In genomic region chr7:139273397-139273719, GRCm38 (mm10) we compare ENCODE assay signal across 8 mouse cellular contexts. TPM values are rescaled to one million over a fixed set of nuclear protein-coding genes. Genes with fewer than 3 reads are reported as not detected.
DNase-seq lines count a peak whose midpoint lies in the region; ATAC-seq lines count a peak whose summit lies in the region.

No protein-coding gene starts in this region.

- H3K4me2 ChIP-seq in heart, embryonic 14.5 days (ENCODE audit: low read length) = peak overlapping the region; percentile 38

- WGBS in heart, embryonic 14.5 days = 0% methylated on average over 2 of the region's 2 CpGs

- DNase-seq in CD4-positive, CD25-positive, alpha-beta regulatory T cell, adult 2 months (ENCODE audit: low read depth, low spot score) = peak; percentile 25
- DNase-seq in adrenal gland, postnatal 14 days = peak; percentile 76
- peak; percentile 71 to 76 for DNase-seq in kidney, postnatal 36 days
- no peak for DNase-seq in left cerebral cortex, postnatal 4 days
- no peak for DNase-seq in cerebellum, postnatal 10 days

- peak overlapping the region; percentile 63 for H3K9ac ChIP-seq in heart, embryonic 14.5 days (ENCODE audit: low read length)

- H3K4me3 ChIP-seq in heart, embryonic 14.5 days (ENCODE audit: control insufficient read depth in 1 of 2, insufficient read depth in 1 of 2, low read depth in 1 of 2, low read length in 2 of 2) = no peak overlapping the region

- ATAC-seq in heart, embryonic 14.5 days (ENCODE audit: insufficient number of reproducible peaks, insufficient read depth, low FRiP score, low read depth) = peak; percentile 82
- ATAC-seq in megakaryocyte progenitor cell, adult 5-6 weeks (replicated peaks; ENCODE audit: poor library complexity) = peak; percentile 80
- no peak for ATAC-seq in erythroblast, adult 5-6 weeks (replicated peaks; ENCODE audit: low FRiP score, poor library complexity, severe bottlenecking)

- no peaks in the 10 kb centered on the region for H3K9me3 ChIP-seq in heart, embryonic 14.5 days (ENCODE audit: control insufficient read depth, low read length)

- no peaks in the 10 kb centered on the region for H3K27me3 ChIP-seq in heart, embryonic 14.5 days (ENCODE audit: control insufficient read depth, insufficient read depth, low read length)

- no peaks in the 10 kb centered on the region; the same call in 1 of the 2 replicates for H3K36me3 ChIP-seq in heart, embryonic 14.5 days (ENCODE audit: control insufficient read depth, insufficient read depth, low read length)

- intact Hi-C loops in left cerebral cortex, postnatal 4 days (cut with DNase I) = no loop called here

- peak overlapping the region; percentile 91 to 92 for H3K27ac ChIP-seq in heart, embryonic 14.5 days (replicated peaks in 1 of 2; ENCODE audit: control insufficient read depth in 1 of 2, insufficient read depth in 1 of 2, low read depth in 2 of 2, low read length in 2 of 2)

- H3K4me1 ChIP-seq in heart, embryonic 14.5 days (ENCODE audit: control insufficient read depth in 2 of 2, insufficient read depth in 2 of 2, low read length in 2 of 2) = peaks cover 34 to 38% of the 10 kb centered on the region in 2 experiments

RNA-seq across cellular contexts. Expression of gene Pwwp2b, which starts 25.1 kb away (rescaled TPM):
- total RNA-seq in adrenal gland, postnatal 14 days (2021) = 10.9 and 11.2 TPM in 2 replicates
- 6.9 and 7.4 TPM in 2 replicates for polyA plus RNA-seq in heart, embryonic 14.5 days (2014; fragmentation: Nextera tagmentation; extraction: Ambion mirVana)
- 3.7 and 4.6 TPM in 2 replicates for total RNA-seq in megakaryocyte progenitor cell, adult 5-6 weeks (2015)
- 2.5 and 4.7 TPM in 2 replicates for total RNA-seq in megakaryocyte progenitor cell, adult 5-6 weeks (2017)
- 0.42 and 2.7 TPM in 2 replicates for total RNA-seq in erythroblast, adult 5-6 weeks (2015; ENCODE audit: low replicate concordance)
- 0.42 TPM in 1 of 2 replicates, not detected in the other for total RNA-seq in erythroblast, adult 5-6 weeks (2017; ENCODE audit: low replicate concordance)
- 1 to 10 TPM; 6.2 to 6.7 TPM for total RNA-seq in left cerebral cortex, postnatal 4 days (2021)

Comparison
In these comparisons a context has a peak if more than half of its experiments do, and no peak if none do; other contexts are left out.
1. DNase-seq: peak in CD4-positive, CD25-positive, alpha-beta regulatory T cell, adult 2 months (single experiment), adrenal gland, postnatal 14 days (single experiment) and kidney, postnatal 36 days (2 of 2); none in left cerebral cortex, postnatal 4 days (single experiment) and cerebellum, postnatal 10 days (0 of 2).